Mouse (Mus musculus) heart, postnatal 0 days (tissue): Measurements from ENCODE around the gene Sez6l. TPM values are rescaled to one million over a fixed set of nuclear protein-coding genes. Genes with fewer than 3 reads are reported as not detected.

Experiments
- ATAC-seq: fragments of 200-750 bp; cut with Nextera tagmentation; 2 replicates; pipeline ENCODE4 v1.8.0; 2017; ENCODE audit warnings: low read depth, moderate number of reproducible peaks, moderate library complexity; ENCODE audit not compliant: insufficient read depth
- DNase-seq: peaks from one replicate; pipeline ENCODE4 v3.0.0-alpha.2; 2016; ENCODE audit warnings: low spot score
- H3K27ac ChIP-seq: fragments of 300-500 bp; sonication (generic); 2 replicates; pipeline ENCODE4 v1.5.1; 2014; ENCODE audit warnings: low read depth, mild to moderate bottlenecking
- H3K27me3 ChIP-seq: fragments of 300-500 bp; sonication (generic); 2 replicates; pipeline ENCODE4 v1.6.1; 2014; ENCODE audit warnings: low read length, mixed read lengths; ENCODE audit not compliant: control insufficient read depth, insufficient read depth
- H3K36me3 ChIP-seq: fragments of 300-500 bp; sonication (generic); replicated peaks from 2 replicates; pipeline ENCODE4 v1.6.1; 2014; ENCODE audit warnings: low read length, mixed read lengths; ENCODE audit not compliant: control insufficient read depth, insufficient read depth
- H3K4me1 ChIP-seq: fragments of 300-500 bp; sonication (generic); 2 replicates; pipeline ENCODE4 v1.6.1; 2014; ENCODE audit warnings: antibody characterized with exemption; ENCODE audit not compliant: control insufficient read depth, insufficient read depth
- H3K4me2 ChIP-seq: fragments of 300-500 bp; sonication (generic); 2 replicates; pipeline ENCODE4 v1.6.1; 2014; ENCODE audit warnings: low read depth, mild to moderate bottlenecking, low read length, moderate library complexity
- H3K4me3 ChIP-seq: fragments of 300-500 bp; sonication (generic); 2 replicates; pipeline ENCODE4 v1.5.1; 2014; ENCODE audit warnings: low read depth, low read length
- H3K9ac ChIP-seq: fragments of 300-500 bp; sonication (generic); replicated peaks from 2 replicates; pipeline ENCODE4 v1.6.1; 2014; ENCODE audit warnings: low read depth, low read length, mixed read lengths
- H3K9me3 ChIP-seq: fragments of 300-500 bp; sonication (generic); replicated peaks from 2 replicates; pipeline ENCODE4 v1.6.1; 2016; ENCODE audit warnings: low read length; ENCODE audit not compliant: control insufficient read depth
- CTCF ChIP-seq: IDR thresholded peaks from 2 replicates; pipeline ENCODE4 v1.5.1; 2016; ENCODE audit warnings: antibody characterized with exemption, control low read depth, low read depth
- EP300 ChIP-seq: IDR thresholded peaks from 2 replicates; pipeline ENCODE4 v1.6.1; 2016; ENCODE audit warnings: antibody characterized with exemption, low read depth
- WGBS: fragments of 180-500 bp; shearing (Covaris S2); extraction: QIAGEN DNeasy Blood & Tissue Kit; methylation state at CpG from one replicate; pipeline ENCODE4 v1.1.7; 2014; 5-methylcytosine and 5-hydroxymethylcytosine counted together
- polyA plus RNA-seq: library from polyadenylated mRNA; unstranded; fragments of >200 nt; fragmentation: Nextera tagmentation; extraction: Ambion mirVana; gene quantifications from 2 replicates; pipeline ENCODE4 v1.2.1, GENCODE M21; 2015
- total RNA-seq: library from RNA; depleted of rRNA; stranded (reverse); fragments of >200 nt; gene quantifications from 2 replicates; pipeline ENCODE4 v1.2.3, GENCODE M21; 2014; ENCODE audit warnings: low replicate concordance

Gene Sez6l
- total and polyA plus RNA-seq, 2 experiments from 2014 or later: 0.10 TPM; not detected in 1

- Histone ChIP-seq H3K4me1 (no peaks in the 10 kb centered on the region), H3K4me3 (no peak overlapping the region), H3K36me3 (no peaks in the 10 kb centered on the region), H3K4me2 (no peak overlapping the region), H3K27me3 (peaks cover 46% of the 10 kb centered on the region), H3K9me3 (no peaks in the 10 kb centered on the region), H3K27ac (no peak overlapping the region), H3K9ac (no peak overlapping the region)
- peak; percentile 11 for DNase-seq
- 57% methylated on average over 11 of the region's 11 CpGs for WGBS
- TF ChIP-seq EP300: no peak
- TF ChIP-seq CTCF: peak; percentile 43
- no peak; the same call in 1 of the 2 replicates for ATAC-seq
Measured at GRCm38 (mm10) chr5:112491489-112491888, 85.5 kb downstream of the Sez6l start.

- ATAC-seq: no peak
- TF ChIP-seq CTCF (no peak), EP300 (no peak)
Measured at GRCm38 (mm10) chr5:112488101-112488776, 88.7 kb downstream of the Sez6l start.

GRCm38 (mm10) chr5:112487504-112487903, 89.5 kb downstream of the Sez6l start:
- DNase-seq (no peak), ATAC-seq (no peak)
- peaks cover 63% of the 10 kb centered on the region for H3K27me3 ChIP-seq
- WGBS: 75% methylated on average over 1 of the region's 1 CpGs
- H3K27ac ChIP-seq: no peak overlapping the region
- no peaks in the 10 kb centered on the region for H3K36me3 ChIP-seq
- no peaks in the 10 kb centered on the region for H3K4me1 ChIP-seq
- H3K9me3 ChIP-seq: no peaks in the 10 kb centered on the region
- TF ChIP-seq EP300 (no peak), CTCF (no peak)
- H3K4me3 ChIP-seq: no peak overlapping the region
- H3K9ac ChIP-seq: no peak overlapping the region
- H3K4me2 ChIP-seq: no peak overlapping the region

More at GRCm38 (mm10) chr5:112488101-112488776, 88.7 kb downstream of the Sez6l start:
- H3K9ac ChIP-seq: no peak overlapping the region
- no peak overlapping the region for H3K27ac ChIP-seq
- no peak overlapping the region for H3K4me2 ChIP-seq
- no peak overlapping the region for H3K4me3 ChIP-seq
- H3K9me3 ChIP-seq: no peaks in the 10 kb centered on the region
- no peaks in the 10 kb centered on the region for H3K4me1 ChIP-seq
- peaks cover 57% of the 10 kb centered on the region for H3K27me3 ChIP-seq
- H3K36me3 ChIP-seq: no peaks in the 10 kb centered on the region
- 62% methylated on average over 8 of the region's 8 CpGs for WGBS
- DNase-seq: no peak

- Histone ChIP-seq H3K4me2 (no peak overlapping the region), H3K27ac (no peak overlapping the region), H3K4me3 (no peak overlapping the region), H3K9me3 (no peaks in the 10 kb centered on the region), H3K4me1 (no peaks in the 10 kb centered on the region), H3K27me3 (peaks cover 64% of the 10 kb centered on the region), H3K9ac (no peak overlapping the region), H3K36me3 (no peaks in the 10 kb centered on the region)
- TF ChIP-seq CTCF: no peak
- no peak for TF ChIP-seq EP300
- WGBS: 44% methylated on average over 5 of the region's 5 CpGs
- DNase-seq: no peak
- ATAC-seq: no peak
Measured at GRCm38 (mm10) chr5:112486415-112486814, 90.6 kb downstream of the Sez6l start.

- H3K9me3 ChIP-seq: no peaks in the 10 kb centered on the region
- DNase-seq (no peak), ATAC-seq (no peak)
- no peaks in the 10 kb centered on the region for H3K36me3 ChIP-seq
- peaks cover 75% of the 10 kb centered on the region for H3K27me3 ChIP-seq
- H3K4me3 ChIP-seq: no peak overlapping the region
- no peak overlapping the region for H3K27ac ChIP-seq
- H3K4me1 ChIP-seq: no peaks in the 10 kb centered on the region
- H3K9ac ChIP-seq: no peak overlapping the region
- no peak for TF ChIP-seq CTCF
- TF ChIP-seq EP300: no peak
- 37% methylated on average over 13 of the region's 13 CpGs for WGBS
- H3K4me2 ChIP-seq: no peak overlapping the region
Measured at GRCm38 (mm10) chr5:112484924-112485715, 91.9 kb downstream of the Sez6l start.
